Mouse (Mus musculus): Measurements from ENCODE around the gene Znhit3.

The Znhit3 gene

DNA sequence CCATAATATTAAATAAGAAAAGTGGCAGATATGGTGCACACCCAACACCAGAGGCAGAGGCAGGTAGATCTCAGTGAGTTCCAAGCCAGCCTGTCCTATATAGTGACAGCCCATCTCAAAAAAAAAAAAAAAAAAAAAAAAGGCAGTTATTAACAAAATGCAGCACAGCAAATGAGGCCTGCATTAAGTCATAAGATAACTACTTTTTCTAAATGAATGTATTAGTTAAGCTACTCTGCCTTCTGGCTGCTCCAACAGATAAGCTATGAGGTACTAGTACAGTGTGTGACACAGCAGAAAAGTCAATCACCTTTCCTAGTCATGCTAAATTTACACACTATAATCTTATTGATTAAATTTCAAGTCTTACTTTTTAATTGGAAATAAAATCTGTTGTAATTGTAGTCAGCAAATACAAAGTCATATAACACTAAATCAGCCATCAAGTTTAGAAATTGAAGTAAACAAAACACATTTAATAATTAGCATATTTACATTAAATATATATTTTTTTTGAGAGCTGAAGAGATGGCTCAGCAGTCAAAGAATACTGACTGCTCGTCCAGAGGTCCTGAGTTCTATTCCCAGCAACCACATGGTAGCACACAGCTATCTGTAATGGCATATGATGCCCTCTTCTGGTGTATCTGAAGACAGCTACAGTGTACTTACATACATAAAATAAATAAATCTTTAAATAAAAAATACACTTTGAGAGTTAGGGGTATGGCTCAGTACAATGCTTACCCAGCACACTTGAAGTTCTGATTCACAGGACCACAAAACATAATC is 42.9 kb downstream of the Znhit3 start:
- DNase-seq, result no peak

DNA sequence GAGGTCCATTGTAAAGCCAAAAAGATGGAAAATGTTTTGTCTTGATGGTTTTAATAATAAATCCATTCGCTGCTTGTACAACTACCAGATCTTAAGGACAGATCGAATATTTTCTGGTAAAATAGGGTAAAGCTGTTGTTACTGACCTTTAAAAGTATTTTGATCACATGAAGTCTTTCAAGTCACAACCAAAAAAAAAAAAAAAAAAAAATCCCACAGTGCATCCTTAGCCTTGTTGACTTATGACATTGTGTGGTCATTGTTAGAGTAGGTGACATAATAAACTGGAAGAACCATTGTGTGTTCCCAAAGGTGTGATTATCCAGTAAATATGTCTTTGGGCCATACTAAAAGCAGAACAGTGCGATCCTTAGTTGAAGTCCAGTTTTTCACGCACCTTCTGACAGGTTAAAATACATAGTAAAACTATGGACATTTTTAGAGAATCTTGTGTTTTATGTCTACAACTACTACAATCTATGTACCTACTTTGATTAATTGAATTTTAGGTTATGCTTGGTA is 44.6 kb downstream of the Znhit3 start:
- no peak for DNase-seq

DNA sequence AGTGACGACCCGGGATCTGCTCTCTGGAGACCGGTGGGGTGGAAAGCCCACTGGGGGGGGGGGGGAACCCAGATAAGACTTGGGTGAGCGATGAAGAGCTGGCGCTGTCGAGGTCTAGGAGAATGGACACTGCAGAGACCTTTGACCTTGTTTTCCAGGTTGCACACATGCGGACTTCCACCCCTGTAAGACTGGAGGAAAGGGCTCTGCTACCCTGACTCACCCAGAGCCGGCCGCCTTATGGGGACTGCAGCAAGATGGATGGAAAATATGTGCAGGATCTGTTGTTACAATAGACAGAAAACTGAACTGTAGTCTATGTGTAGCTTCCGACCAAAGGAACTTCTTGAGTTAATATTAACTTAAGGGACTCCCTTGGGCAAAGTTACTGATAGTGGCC is 45.1 kb downstream of the Znhit3 start:
- peak; percentile 70 for DNase-seq

DNA sequence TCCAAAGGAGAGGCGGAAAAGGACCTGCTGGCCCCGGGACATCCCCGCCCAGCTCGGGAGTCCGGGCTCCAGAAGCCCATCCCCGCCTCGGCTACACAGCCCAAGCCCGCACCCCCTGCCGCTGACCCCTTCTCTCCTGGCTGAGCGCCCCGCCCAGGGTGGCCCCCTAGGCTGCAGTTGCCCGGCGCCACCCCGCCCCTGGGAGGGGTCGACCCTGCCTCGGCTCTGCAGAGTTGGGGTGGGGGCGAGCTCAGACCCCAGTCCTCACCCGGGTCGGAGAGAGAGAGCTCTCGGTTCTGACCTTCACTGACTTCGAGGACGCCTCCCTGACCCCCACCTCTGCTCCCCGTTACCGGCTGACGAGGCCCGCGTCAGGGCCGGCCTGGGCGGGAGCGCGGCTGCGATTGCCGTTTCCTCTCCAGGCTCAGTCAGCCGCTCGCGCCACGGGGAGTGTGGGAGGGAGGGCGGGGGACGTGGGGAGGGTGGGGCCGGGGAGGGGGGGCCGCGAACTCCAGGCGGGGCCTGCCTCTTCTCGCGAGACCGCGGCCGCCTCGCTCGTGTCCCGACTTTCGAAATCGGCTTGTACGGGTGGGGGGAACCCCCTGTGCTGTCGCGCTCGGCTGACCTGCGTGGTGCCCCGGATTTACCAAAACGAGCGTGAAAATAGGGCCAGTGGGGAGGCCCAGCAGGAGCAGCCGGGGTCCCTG is 45.7 kb downstream of the Znhit3 start, which contains the start of gene Ggnbp2:
Gene Ggnbp2, minus strand, starts transcription at position 481 of the 707 bp plus-strand sequence.
- peak; percentile 94 for DNase-seq

DNA sequence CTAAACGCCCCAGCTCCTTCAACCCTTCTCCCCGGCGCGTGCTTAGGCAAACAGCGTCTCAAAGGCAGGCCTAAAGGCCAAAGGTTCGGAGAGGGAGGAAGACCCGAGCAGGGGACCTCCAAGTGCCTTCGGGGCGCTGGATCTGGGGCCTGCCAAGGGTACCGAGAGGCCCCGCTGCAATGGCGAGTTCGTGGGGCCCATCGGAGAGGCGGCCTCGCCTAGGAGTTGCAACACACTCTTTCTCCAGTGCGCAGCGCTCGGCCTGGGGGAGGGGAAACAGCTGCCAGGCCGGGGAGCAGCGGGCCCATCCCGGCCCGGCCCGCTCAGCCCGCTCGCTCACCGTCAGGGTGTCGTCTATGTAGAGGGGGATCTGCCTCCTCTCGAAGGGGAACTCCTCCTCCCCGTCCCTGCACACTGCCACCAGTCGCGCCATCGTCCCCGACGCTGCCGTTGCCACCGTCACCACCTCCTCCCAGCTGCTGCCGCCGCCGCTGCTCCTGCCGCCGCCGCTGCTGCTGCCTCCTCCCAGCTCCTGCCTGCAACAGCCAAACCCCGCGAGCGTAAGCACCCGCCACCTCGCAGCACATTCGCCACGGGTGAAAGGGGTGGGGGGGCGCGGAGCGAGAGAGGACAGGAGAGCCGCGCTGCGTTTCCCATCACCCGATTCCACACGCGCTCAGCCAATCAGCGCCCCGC is 46.5 kb downstream of the Znhit3 start:
- DNase-seq, result peak; percentile 97

DNA sequence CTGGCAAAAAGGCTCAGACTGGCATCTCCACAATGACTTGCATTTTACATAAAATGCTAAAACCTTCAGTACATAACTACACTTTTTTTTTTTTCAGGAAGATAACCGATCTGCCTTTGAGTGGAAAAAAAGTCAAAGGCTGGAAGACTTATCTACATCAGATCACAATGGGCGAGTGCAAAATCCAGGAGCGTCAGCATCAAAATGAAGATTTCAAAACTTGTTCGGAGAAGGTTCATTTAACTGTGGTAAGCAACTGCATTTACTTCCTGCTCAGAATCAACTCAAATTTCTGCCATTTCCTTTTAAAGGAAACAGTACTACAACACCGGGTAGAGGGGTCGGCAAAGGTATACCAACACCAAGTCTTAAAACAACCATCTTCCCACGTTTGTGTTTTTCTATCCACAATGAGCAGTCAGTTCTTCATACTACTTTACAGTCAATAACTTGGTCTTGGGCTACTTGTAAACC is 47.3 kb downstream of the Znhit3 start:
- no peak for DNase-seq

DNA sequence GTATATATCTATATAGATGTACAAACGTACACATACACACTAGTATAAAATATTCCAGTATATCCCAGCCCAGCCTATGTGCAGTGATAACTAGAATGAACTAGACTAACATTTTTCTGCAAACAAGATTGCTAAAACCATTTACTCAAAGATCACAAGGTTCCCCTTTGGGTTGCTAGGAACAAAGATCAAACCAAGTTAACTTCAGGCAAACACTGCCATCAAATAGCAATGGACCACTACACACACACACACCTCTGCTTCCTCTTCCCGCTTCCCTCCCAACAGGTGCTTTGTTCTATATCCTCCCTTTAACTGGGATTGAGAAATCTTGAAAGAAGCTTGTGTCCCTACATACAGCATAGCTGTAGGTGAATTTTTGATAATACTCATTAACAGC is 48.6 kb downstream of the Znhit3 start:
- no peak for DNase-seq

DNA sequence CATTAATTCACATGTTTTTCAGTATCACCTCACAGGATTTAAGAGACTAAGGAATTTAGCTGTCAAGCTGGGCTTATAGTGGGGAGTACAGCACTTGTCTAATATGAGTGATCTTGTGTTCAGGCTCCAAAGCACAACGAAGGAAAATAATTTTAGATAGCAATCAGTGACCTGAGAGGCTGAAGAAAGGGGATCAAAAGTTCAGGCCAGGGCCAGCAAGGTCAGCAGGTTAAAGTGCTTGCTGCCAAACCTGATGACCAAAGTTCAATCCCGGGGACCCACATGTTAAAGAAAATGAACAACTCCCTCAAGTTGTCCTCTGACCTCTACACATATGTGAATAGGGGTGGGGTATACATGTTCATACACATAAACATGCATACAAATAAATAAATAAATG is 50.9 kb downstream of the Znhit3 start:
- no peak for DNase-seq
